Mouse (Mus musculus) stomach, postnatal 0 days (tissue): ENCODE measurements around the gene Ypel5.

Source experiments
- CTCF ChIP-seq: IDR thresholded peaks from 2 replicates; pipeline ENCODE4 v1.5.1; 2016; ENCODE audit warnings: antibody characterized with exemption, low read depth, mild to moderate bottlenecking, moderate library complexity
- EP300 ChIP-seq: optimal IDR thresholded peaks from 2 replicates; pipeline ENCODE3; 2016; ENCODE audit warnings: antibody characterized with exemption

- TF ChIP-seq CTCF (no peak), EP300 (no peak)
These were observed 9.2 kb upstream of the Ypel5 start for GRCm38 (mm10) chr17:72826916-72827534.
